Mouse (Mus musculus): ENCODE data around the gene Pou2f2.

Gene Pou2f2

GRCm38 (mm10) chr7:25145896-25146295 is 33.6 kb downstream of the Pou2f2 start:
- no peak for DNase-seq (ENCODE audit: low spot score)

DNA sequence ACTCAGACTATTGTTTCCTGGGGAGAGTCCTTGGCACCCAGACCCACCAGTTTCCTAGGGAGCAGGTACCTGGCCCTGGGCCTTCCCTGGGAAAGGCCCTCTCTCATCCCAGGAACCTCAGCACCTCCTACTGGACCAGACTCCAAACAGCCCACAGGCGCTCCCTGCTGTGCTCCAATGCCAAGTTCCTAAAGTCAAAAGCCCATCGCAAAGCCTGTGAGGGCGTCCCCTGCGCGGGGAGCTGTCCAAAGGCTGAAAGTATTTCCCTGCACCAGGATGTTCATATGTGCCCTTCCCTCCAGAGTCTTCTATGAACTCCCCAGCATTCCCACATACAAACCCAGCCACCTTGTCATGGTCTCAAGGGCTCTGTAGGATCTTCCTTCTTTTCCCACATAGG is 37.8 kb downstream of the Pou2f2 start:
- DNase-seq (ENCODE audit: low spot score), result no peak

- no peak for DNase-seq (ENCODE audit: low spot score)
Measured at GRCm38 (mm10) chr7:25137553-25137952, 42.0 kb downstream of the Pou2f2 start.

DNA sequence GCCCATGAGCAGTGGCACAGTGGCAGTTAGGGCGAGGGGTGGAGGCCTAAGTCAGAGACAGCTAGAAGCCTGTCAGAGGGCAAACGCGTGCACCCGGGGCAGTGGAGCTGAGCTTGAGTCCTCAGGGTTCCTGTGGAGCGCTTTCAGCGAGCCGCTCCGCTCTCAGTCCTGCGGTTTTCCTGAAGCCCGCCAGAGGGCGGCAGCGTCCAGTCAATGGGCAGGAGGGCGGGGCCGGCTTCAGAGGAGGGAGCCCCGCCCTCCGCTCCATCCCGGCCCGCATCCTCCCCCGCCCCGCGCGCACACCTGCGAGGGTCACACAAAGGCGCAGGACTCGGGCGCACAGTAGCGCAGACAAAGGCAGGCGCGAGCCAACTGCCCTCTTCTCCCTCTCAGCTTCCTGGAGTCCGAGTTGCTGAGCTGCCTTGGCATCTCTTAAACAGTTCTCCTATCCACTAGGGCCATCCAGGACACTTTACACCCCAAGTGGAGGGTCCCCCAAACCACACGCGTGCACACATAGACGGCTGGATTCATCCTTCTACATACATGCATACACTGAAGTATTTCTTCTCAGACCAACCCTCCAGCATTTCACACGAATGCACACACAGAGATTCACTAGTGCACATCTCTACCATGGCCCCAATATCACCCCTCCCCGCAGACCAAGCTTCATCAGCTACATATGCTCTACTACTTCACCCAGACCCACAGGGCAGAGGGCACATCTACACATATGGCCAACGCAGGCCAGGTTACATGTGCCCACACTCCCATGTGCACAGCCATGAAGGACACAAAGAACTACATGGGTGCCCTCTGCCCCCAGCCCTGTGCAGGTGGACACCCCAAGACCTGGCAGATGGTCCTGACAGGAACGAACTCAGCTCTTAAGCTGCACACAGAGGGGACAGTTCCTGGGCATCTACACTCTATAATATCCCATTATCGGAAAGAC is 46.2 kb downstream of the Pou2f2 start:
- peak; percentile 75 for DNase-seq (ENCODE audit: low spot score)

DNA sequence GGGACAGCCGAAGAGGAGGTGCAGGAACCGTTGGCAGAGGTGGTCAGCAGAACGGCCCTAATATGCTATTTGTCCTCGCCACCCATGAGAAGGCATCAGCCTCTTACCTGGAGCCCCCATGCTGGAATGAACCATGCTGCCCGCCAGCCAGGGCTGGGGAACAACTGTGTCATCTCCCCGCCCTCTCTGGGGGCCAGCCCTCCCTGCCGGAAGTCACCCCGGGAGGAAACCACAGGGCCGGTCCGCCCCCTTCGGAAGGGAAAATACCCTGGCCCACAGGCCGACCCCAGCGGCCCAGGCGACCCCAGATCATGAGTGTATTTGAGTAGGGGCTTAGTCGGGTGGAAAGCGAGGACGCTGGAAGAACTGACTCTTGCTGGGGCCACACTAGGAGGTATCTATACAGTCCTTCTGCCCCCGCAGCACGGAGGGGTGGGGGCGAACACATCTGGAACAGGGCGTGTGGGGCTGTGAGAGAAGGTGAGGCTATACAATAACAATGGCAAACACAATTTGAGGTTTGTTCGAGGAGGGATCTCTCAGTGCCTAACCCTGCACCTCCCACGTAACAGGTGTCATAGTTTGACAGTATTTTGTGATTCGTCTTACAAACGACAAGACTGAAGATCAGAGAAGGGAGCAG is 47.1 kb downstream of the Pou2f2 start:
- DNase-seq (ENCODE audit: low spot score), result no peak

DNA sequence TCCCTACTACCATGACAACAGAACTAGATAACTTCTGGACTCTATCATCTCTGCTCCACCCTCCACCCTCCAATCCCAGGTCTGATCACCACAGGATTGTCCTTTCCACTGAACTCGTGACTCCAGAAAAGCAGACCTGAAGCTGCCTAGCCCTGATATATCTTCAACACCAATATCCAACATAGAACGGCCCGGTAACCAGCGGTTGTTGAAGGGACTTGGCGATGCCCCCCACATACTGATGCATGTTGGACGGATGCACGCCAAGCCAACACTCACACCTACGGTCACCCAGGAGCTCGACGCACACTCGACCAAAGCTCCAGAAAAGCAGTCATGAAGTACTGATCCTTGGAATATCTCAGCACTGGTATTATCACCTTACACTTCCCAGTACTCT is 48.3 kb downstream of the Pou2f2 start:
- DNase-seq (ENCODE audit: low spot score), result no peak

GRCm38 (mm10) chr7:25130565-25130964 is 49.0 kb downstream of the Pou2f2 start:
- no peak for DNase-seq (ENCODE audit: low spot score)

- DNase-seq (ENCODE audit: low spot score), result no peak
Measured at GRCm38 (mm10) chr7:25129390-25129979, 50.0 kb downstream of the Pou2f2 start.

DNA sequence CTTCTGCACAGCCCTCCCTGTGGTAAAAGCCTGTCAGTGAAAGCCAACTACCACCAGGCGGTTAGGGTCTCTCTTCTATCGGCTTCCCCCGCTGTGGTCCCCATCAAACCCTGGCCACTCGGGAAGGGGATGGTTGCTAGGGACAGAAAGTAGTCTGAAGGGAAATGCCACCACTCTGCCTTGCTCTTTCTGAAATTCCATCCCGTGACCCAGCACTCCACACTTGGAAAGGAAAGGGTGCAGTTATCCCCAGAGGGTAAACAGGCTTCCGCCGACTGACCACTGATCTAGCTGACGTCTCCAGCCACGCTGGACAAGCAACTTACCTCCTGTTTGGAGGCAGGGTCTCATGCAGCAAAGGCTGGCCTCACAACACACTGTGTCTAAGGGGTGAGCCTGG is 51.6 kb downstream of the Pou2f2 start:
- DNase-seq (ENCODE audit: low spot score), result no peak

DNA sequence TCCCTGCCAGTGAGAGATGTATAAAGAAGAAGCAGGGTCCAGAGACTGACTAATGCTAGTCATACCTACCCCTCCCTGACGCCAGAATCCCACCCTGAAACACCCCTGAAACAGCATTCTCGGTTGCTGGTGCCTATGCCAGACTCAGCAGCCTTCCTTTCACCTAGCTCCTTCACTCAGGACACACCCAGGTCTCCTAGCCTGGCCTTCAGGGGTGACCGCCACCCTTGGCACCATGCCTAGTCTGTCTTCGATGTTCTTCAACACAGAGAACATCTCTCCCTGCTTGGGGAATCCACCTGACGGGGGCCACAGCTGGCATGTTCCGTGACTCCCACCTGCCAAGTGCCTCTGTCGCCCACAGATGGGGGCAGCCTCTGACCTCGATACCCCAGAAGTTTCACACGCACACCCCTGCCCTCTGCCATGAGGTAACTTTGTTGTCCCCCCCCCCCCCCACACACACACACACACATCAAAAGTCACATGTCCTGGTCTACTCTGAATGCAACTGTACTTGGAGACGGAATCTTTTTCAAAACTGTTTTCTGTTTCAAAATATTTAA is 53.7 kb downstream of the Pou2f2 start:
- DNase-seq (ENCODE audit: low spot score), result no peak

GRCm38 (mm10) chr7:25121240-25121786 is 58.2 kb downstream of the Pou2f2 start:
- no peak for DNase-seq (ENCODE audit: low spot score)

GRCm38 (mm10) chr7:25120061-25120834 is 59.3 kb downstream of the Pou2f2 start:
- DNase-seq (ENCODE audit: low spot score), result no peak

- no peak for DNase-seq (ENCODE audit: low spot score)
Measured at GRCm38 (mm10) chr7:25112956-25113603, 66.4 kb downstream of the Pou2f2 start.

DNA sequence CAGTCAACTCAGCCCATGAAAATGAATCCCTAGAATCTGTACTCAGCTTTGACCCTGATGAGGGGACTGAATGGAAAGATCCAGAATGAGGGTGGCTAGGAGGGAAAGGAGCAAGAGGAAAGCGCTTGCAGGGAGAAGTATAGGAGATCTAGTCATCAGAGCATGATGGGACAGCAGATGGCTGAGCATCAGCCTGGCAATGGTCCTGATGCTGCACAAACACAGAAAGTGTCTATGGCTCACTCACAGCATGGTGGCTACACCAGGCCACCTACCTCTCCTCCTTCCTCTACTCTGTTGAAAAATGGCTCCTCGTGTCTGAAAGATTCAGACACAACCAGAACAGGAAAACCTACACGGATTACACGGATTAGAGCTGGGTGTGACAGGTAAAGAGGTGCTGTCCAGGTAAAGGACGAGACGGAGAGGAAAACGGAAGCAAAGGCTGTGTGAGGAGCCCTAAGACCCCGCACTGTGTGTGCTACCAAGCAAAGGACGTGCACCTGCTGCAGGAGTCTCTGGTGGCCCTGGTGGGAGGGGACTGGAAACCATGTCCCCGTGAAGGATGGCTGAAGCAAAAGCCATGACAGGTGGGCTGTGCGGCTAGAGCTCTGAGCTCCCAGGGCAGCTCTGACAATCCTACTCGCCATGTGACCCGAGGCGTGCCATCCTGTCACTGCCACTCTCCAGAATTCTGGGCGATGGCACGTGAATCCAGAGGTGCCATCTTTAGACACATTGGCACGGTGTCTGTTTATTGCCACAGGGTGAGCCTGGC is 67.2 kb downstream of the Pou2f2 start:
- no peak for DNase-seq (ENCODE audit: low spot score)

DNA sequence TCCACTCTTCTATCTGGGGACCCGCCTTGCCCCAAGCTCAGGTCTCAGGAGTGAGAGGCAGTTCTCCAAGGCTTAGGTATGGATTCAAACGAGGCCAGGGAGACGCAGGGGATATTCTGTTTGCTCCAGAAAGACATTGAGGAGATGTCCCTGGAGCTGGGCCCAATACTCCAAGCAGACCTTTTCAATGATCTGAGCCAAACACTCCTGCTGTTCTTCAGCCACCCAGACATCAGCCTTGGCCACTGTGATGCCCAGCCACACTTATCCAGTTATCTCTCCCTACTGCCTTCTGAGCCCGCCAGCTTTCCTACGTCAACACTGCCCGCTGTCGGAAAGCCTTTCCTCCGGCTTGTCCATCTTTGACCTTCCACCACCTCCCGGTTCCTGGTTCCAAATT is 69.2 kb downstream of the Pou2f2 start:
- DNase-seq (ENCODE audit: low spot score), result no peak

GRCm38 (mm10) chr7:25109355-25109754 is 70.2 kb downstream of the Pou2f2 start:
- DNase-seq (ENCODE audit: low spot score), result no peak

GRCm38 (mm10) chr7:25106790-25107502 is 72.6 kb downstream of the Pou2f2 start:
- DNase-seq (ENCODE audit: low spot score), result no peak

DNA sequence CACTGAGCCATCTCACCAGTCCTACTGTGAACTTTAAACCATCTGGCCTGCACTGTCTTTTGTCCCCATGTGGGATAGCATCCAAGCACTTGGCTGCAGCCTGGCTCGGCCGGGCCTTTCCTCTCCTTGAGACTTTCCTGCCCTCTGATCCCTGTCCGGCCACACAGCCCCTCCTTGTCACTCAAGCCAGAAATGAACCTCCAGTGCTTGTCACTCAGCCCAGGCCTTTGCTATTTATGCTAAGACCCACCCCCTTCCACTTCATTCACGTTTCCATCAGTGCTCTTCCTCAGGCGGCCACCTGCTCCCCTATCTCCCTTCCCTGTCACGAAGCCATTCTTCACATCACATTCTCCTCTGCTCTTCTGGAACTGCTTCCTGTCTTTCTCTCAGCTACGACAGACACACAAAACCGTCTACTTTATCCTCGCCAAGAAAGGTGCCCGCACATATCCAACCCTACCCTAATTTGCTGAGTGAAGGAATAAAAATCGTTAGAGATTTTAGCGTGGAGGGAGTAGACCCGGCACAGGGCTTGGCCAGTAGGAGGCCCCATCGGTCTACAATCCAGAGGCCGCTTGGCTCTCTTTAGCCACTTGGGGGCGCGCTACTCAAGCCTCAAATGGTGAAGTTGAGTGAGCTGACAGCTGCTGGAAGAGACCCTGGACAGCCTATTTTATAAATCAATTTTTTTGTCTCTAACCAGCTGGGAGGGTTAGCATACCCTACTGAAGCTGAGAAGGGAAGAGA is 73.9 kb downstream of the Pou2f2 start:
- peak; percentile 71 for DNase-seq (ENCODE audit: low spot score)

DNA sequence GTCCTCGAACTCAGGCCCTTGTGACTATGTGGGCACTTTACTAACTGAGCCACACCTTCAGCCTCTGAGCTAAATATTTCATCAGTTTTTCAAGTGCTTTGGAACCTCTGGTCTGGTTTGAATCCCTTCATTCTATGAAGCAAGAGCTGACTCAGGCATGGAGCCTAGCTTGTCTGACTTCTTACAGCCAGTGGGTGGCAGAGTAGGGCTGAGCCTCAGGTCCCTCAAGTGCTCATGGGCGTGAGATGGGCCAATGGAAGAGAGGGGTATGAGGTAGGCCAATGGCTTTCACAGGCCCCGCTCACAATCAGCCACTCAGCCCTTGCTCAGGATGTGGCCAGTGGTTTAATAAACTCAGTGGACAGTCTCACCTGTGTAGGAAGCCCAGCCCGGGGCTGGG is 79.9 kb downstream of the Pou2f2 start:
- DNase-seq (ENCODE audit: low spot score), result no peak
